Mouse (Mus musculus) lung, adult 2 months (tissue): ENCODE data around the gene Cfd.

Experiments used
- CTCF ChIP-seq: fragments of 200-500 bp; IDR thresholded peaks from 2 replicates; pipeline ENCODE4 v1.5.1; 2011; ENCODE audit warnings: mild to moderate bottlenecking, low read length, control low read depth; ENCODE audit not compliant: insufficient read depth
- POLR2A ChIP-seq: fragments of 200-500 bp; IDR thresholded peaks from 2 replicates; pipeline ENCODE4 v1.6.1; 2011; ENCODE audit warnings: low read depth, mild to moderate bottlenecking, control low read depth, low read length, borderline replicate concordance; ENCODE audit errors: extremely low read depth

DNA sequence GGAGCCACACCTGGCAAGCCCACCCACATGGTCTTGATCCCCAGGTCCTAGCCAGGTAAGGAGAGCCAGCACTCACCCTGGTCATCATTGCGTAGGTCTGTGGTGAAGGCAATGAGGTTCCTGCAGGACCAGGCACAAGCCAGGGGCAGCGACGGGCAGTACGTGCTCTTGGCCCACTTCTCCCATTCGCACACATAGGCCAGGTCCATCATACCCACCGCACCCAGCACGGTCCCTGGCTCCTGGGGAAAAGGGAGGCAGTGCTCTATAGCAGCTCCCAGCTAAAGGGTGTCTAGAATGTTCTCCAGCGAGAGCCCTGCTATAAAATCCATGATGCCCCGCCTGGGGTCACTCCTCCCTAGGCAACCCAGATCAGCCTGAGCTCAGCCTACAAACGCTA, 16.8 kb downstream of the Cfd start:
- TF ChIP-seq POLR2A: no peak
- TF ChIP-seq CTCF: no peak
